ENCODE assay signal across 8 mouse cellular contexts in genomic region chr5:45449206-45449605, GRCm38 (mm10). TPM values are rescaled to one million over a fixed set of nuclear protein-coding genes. Genes with fewer than 3 reads are reported as not detected.
DNase-seq lines count a peak whose midpoint lies in the region; ATAC-seq and TF ChIP-seq lines count a peak whose summit lies in the region.

No protein-coding gene starts in this region.

- no peak overlapping the region for H3K27ac ChIP-seq in kidney, embryonic 16.5 days (ENCODE audit: low read length)
- H3K27ac ChIP-seq in heart, postnatal 0 days (ENCODE audit: low read depth) = peak overlapping the region; percentile 87
- H3K27ac ChIP-seq in midbrain, embryonic 11.5 days (ENCODE audit: low read depth, low read length) = no peak overlapping the region

- no peaks in the 10 kb centered on the region for H3K36me3 ChIP-seq in kidney, embryonic 16.5 days (ENCODE audit: insufficient read depth, low read length)
- peaks cover 19% of the 10 kb centered on the region for H3K36me3 ChIP-seq in heart, postnatal 0 days (replicated peaks; ENCODE audit: control insufficient read depth, insufficient read depth, low read length)
- no peaks in the 10 kb centered on the region; the same call in 1 of the 2 replicates for H3K36me3 ChIP-seq in midbrain, embryonic 11.5 days (ENCODE audit: control insufficient read depth, insufficient read depth, low read length)

- H3K9me3 ChIP-seq in kidney, embryonic 16.5 days (ENCODE audit: low read length) = no peaks in the 10 kb centered on the region
- no peaks in the 10 kb centered on the region for H3K9me3 ChIP-seq in heart, postnatal 0 days (replicated peaks; ENCODE audit: control insufficient read depth, low read length)
- H3K9me3 ChIP-seq in midbrain, embryonic 11.5 days (ENCODE audit: control insufficient read depth, low read length) = no peaks in the 10 kb centered on the region

- H3K4me2 ChIP-seq in kidney, embryonic 16.5 days (replicated peaks; ENCODE audit: low read depth, low read length) = peak overlapping the region; percentile 94
- H3K4me2 ChIP-seq in heart, postnatal 0 days (ENCODE audit: low read depth, low read length) = peak overlapping the region; percentile 96
- H3K4me2 ChIP-seq in midbrain, embryonic 11.5 days = peak overlapping the region; percentile 68

- peak overlapping the region; percentile 82 for H3K9ac ChIP-seq in kidney, embryonic 16.5 days (replicated peaks; ENCODE audit: low read length)
- peak overlapping the region; percentile 70 for H3K9ac ChIP-seq in heart, postnatal 0 days (replicated peaks; ENCODE audit: low read depth, low read length)
- peak overlapping the region; percentile 60; the same call in 1 of the 2 replicates for H3K9ac ChIP-seq in midbrain, embryonic 11.5 days (ENCODE audit: low read length)

- no peaks in the 10 kb centered on the region for H3K27me3 ChIP-seq in kidney, embryonic 16.5 days (ENCODE audit: insufficient read depth, low read length)
- no peaks in the 10 kb centered on the region; the same call in 1 of the 2 replicates for H3K27me3 ChIP-seq in heart, postnatal 0 days (ENCODE audit: control insufficient read depth, insufficient read depth, low read length)
- no peaks in the 10 kb centered on the region for H3K27me3 ChIP-seq in midbrain, embryonic 11.5 days (ENCODE audit: control insufficient read depth, insufficient read depth, low read length)

- H3K4me3 ChIP-seq in kidney, embryonic 16.5 days (ENCODE audit: low read length) = peak overlapping the region; percentile 87
- H3K4me3 ChIP-seq in heart, postnatal 0 days (ENCODE audit: low read depth, low read length) = peak overlapping the region; percentile 77
- peak overlapping the region; percentile 47 for H3K4me3 ChIP-seq in midbrain, embryonic 11.5 days (ENCODE audit: low read depth, low read length)

- TF ChIP-seq EP300 in heart, postnatal 0 days (IDR thresholded peaks at IDR 0.05; ENCODE audit: low read depth) = no peak

- no peak for ATAC-seq in kidney, embryonic 16.5 days (ENCODE audit: low FRiP score, low TSS enrichment)
- ATAC-seq in heart, postnatal 0 days (ENCODE audit: insufficient read depth, low read depth) = no peak
- ATAC-seq in midbrain, embryonic 11.5 days (ENCODE audit: low FRiP score) = no peak
- ATAC-seq in frontal cortex, adult (ENCODE audit: low TSS enrichment) = no peak

- peaks cover 18% of the 10 kb centered on the region for H3K4me1 ChIP-seq in kidney, embryonic 16.5 days (ENCODE audit: insufficient read depth, low read length)
- H3K4me1 ChIP-seq in heart, postnatal 0 days (ENCODE audit: control insufficient read depth, insufficient read depth) = peaks cover 13% of the 10 kb centered on the region
- H3K4me1 ChIP-seq in midbrain, embryonic 11.5 days (ENCODE audit: control insufficient read depth, insufficient read depth, low read length) = peaks cover 10% of the 10 kb centered on the region; the same call in 1 of the 2 replicates

- no peak for TF ChIP-seq CTCF in heart, postnatal 0 days (IDR thresholded peaks at IDR 0.05; ENCODE audit: low read depth)

- WGBS in kidney, embryonic 16.5 days = 1% methylated on average over 8 of the region's 8 CpGs
- WGBS in heart, postnatal 0 days = 1% methylated on average over 8 of the region's 8 CpGs
- WGBS in midbrain, embryonic 11.5 days = 6% methylated on average over 8 of the region's 8 CpGs

- no peak for DNase-seq in kidney, postnatal 25 days
- DNase-seq in adipocyte (ENCODE audit: low spot score) = peak; percentile 52
- peak; percentile 11 for DNase-seq in heart, postnatal 0 days (ENCODE audit: low spot score)
- no peak for DNase-seq in midbrain, embryonic 11.5 days (ENCODE audit: low spot score, missing footprints)
- DNase-seq in urinary bladder, postnatal 4 days (ENCODE audit: low spot score in 2 of 2) = no peak
- DNase-seq in lung, postnatal 25 days (ENCODE audit: low spot score) = no peak

RNA-seq across cellular contexts. Expression of gene Qdpr, which starts 0.8 kb away (rescaled TPM):
- polyA plus RNA-seq in kidney, embryonic 16.5 days (2015; fragmentation: Nextera tagmentation; extraction: Ambion mirVana) = 213 and 231 TPM in 2 replicates
- total RNA-seq in heart, postnatal 0 days (2014; rRNA removed; ENCODE audit: low replicate concordance) = 35.4 and 51.6 TPM in 2 replicates
- 106 and 107 TPM in 2 replicates for polyA plus RNA-seq in heart, postnatal 0 days (2015; fragmentation: Nextera tagmentation; extraction: Ambion mirVana)
- polyA plus RNA-seq in midbrain, embryonic 11.5 days (2014; fragmentation: Nextera tagmentation; extraction: Ambion mirVana) = 102 and 110 TPM in 2 replicates

RNA-seq across cellular contexts. Expression of gene Clrn2, which starts 4.3 kb away (rescaled TPM):
- polyA plus RNA-seq in kidney, embryonic 16.5 days (2015; fragmentation: Nextera tagmentation; extraction: Ambion mirVana) = not detected in 2 replicates
- not detected in 2 replicates for total RNA-seq in heart, postnatal 0 days (2014; rRNA removed; ENCODE audit: low replicate concordance)
- not detected in 2 replicates for polyA plus RNA-seq in heart, postnatal 0 days (2015; fragmentation: Nextera tagmentation; extraction: Ambion mirVana)
- polyA plus RNA-seq in midbrain, embryonic 11.5 days (2014; fragmentation: Nextera tagmentation; extraction: Ambion mirVana) = 0.86 and 1.2 TPM in 2 replicates

RNA-seq across cellular contexts. Expression of gene Lap3, which starts 44.0 kb away (rescaled TPM):
- 109 and 113 TPM in 2 replicates for polyA plus RNA-seq in kidney, embryonic 16.5 days (2015; fragmentation: Nextera tagmentation; extraction: Ambion mirVana)
- total RNA-seq in heart, postnatal 0 days (2014; rRNA removed; ENCODE audit: low replicate concordance) = 28.7 and 37.6 TPM in 2 replicates
- 56.0 and 57.2 TPM in 2 replicates for polyA plus RNA-seq in heart, postnatal 0 days (2015; fragmentation: Nextera tagmentation; extraction: Ambion mirVana)
- polyA plus RNA-seq in midbrain, embryonic 11.5 days (2014; fragmentation: Nextera tagmentation; extraction: Ambion mirVana) = 84.7 and 85.8 TPM in 2 replicates

Comparison
In these comparisons a context has a peak if more than half of its experiments do, and no peak if none do; other contexts are left out.
1. DNase-seq: peak in adipocyte (single experiment) and heart, postnatal 0 days (single experiment); none in kidney, postnatal 25 days (0 of 2), midbrain, embryonic 11.5 days (single experiment), urinary bladder, postnatal 4 days (0 of 2) and lung, postnatal 25 days (single experiment).
2. Peak in every context shown above with its lines, with median percentiles within 50 percentile points of each other: H3K4me2 ChIP-seq, H3K4me3 ChIP-seq and H3K9ac ChIP-seq.